In genomic region chr9:62341701-62342440, GRCm38 (mm10) we compare ENCODE assay signal across 8 mouse cellular contexts. TPM values are rescaled to one million over a fixed set of nuclear protein-coding genes. Genes with fewer than 3 reads are reported as not detected.
DNase-seq lines count a peak whose midpoint lies in the region; ATAC-seq and TF ChIP-seq lines count a peak whose summit lies in the region.

No protein-coding gene starts in this region.

- peaks cover 25% of the 10 kb centered on the region for H3K36me3 ChIP-seq in G1E (replicated peaks)
- H3K36me3 ChIP-seq in embryonic facial prominence, embryonic 10.5 days (replicated peaks), result peaks cover 4% of the 10 kb centered on the region; the same call in 1 of the 2 replicates
- H3K36me3 ChIP-seq in hindbrain, embryonic 14.5 days (replicated peaks; ENCODE audit: control insufficient read depth, insufficient read depth), result no peaks in the 10 kb centered on the region
- no peaks in the 10 kb centered on the region for H3K36me3 ChIP-seq in liver, postnatal 0 days (replicated peaks; ENCODE audit: insufficient read depth, low read length)

- H3K9me3 ChIP-seq in G1E (replicated peaks), result no peaks in the 10 kb centered on the region
- no peaks in the 10 kb centered on the region for H3K9me3 ChIP-seq in embryonic facial prominence, embryonic 10.5 days
- H3K9me3 ChIP-seq in hindbrain, embryonic 14.5 days (ENCODE audit: control insufficient read depth, low read length), result no peaks in the 10 kb centered on the region
- no peaks in the 10 kb centered on the region for H3K9me3 ChIP-seq in liver, postnatal 0 days (ENCODE audit: low read length)

- H3K27me3 ChIP-seq in G1E (ENCODE audit: insufficient read depth, low read length), result no peaks in the 10 kb centered on the region
- H3K27me3 ChIP-seq in embryonic facial prominence, embryonic 10.5 days (replicated peaks; ENCODE audit: low read depth, poor library complexity, severe bottlenecking), result no peaks in the 10 kb centered on the region
- no peaks in the 10 kb centered on the region for H3K27me3 ChIP-seq in hindbrain, embryonic 14.5 days (ENCODE audit: control insufficient read depth, insufficient read depth, low read length)
- no peaks in the 10 kb centered on the region for H3K27me3 ChIP-seq in liver, postnatal 0 days (ENCODE audit: insufficient read depth, low read length)

- H3K4me3 ChIP-seq in gastrocnemius, adult 2 months, result peak overlapping the region; percentile 96
- H3K4me3 ChIP-seq in G1E (ENCODE audit: low read depth, low read length), result peak overlapping the region; percentile 92
- H3K4me3 ChIP-seq in embryonic facial prominence, embryonic 10.5 days, result peak overlapping the region; percentile 95
- peak overlapping the region; percentile 81 for H3K4me3 ChIP-seq in hindbrain, embryonic 14.5 days (replicated peaks; ENCODE audit: low read length)
- H3K4me3 ChIP-seq in liver, postnatal 0 days (ENCODE audit: low read depth, low read length), result peak overlapping the region; percentile 63

- H3K4me2 ChIP-seq in hindbrain, embryonic 14.5 days (replicated peaks), result peak overlapping the region; percentile 76
- peak overlapping the region; percentile 95 for H3K4me2 ChIP-seq in liver, postnatal 0 days (ENCODE audit: low read depth, low read length)

- peaks cover 38% of the 10 kb centered on the region for H3K4me1 ChIP-seq in G1E (ENCODE audit: insufficient read depth, low read depth, low read length)
- peaks cover 41% of the 10 kb centered on the region for H3K4me1 ChIP-seq in embryonic facial prominence, embryonic 10.5 days
- H3K4me1 ChIP-seq in hindbrain, embryonic 14.5 days (replicated peaks; ENCODE audit: control insufficient read depth, insufficient read depth, low read length), result peaks cover 31% of the 10 kb centered on the region
- H3K4me1 ChIP-seq in liver, postnatal 0 days (ENCODE audit: insufficient read depth), result peaks cover 21% of the 10 kb centered on the region

- WGBS in embryonic facial prominence, embryonic 10.5 days, result under 1% methylated on average over 53 of the region's 54 CpGs
- under 1% methylated on average over 53 of the region's 54 CpGs for WGBS in hindbrain, embryonic 14.5 days
- WGBS in liver, postnatal 0 days (ENCODE audit: insufficient replicate concordance), result under 1% methylated on average over 53 of the region's 54 CpGs

- peak overlapping the region; percentile 97 for H3K9ac ChIP-seq in hindbrain, embryonic 14.5 days
- H3K9ac ChIP-seq in liver, postnatal 0 days (replicated peaks), result peak overlapping the region; percentile 91

- no peak for TF ChIP-seq CTCF in gastrocnemius, adult 2 months (IDR thresholded peaks at IDR 0.05)
- TF ChIP-seq CTCF in G1E (IDR thresholded peaks at IDR 0.05; ENCODE audit: low read depth, low read length), result no peak
- no peak for TF ChIP-seq CTCF in liver, postnatal 0 days (IDR thresholded peaks at IDR 0.05; ENCODE audit: low read depth)

- TF ChIP-seq EP300 in liver, postnatal 0 days (IDR thresholded peaks at IDR 0.05; ENCODE audit: low read depth), result no peak

- ATAC-seq in G1E (ENCODE audit: extremely low read depth, insufficient number of reproducible peaks, low FRiP score, poor library complexity, severe bottlenecking), result no peak
- ATAC-seq in hindbrain, embryonic 14.5 days (ENCODE audit: low FRiP score), result no peak
- no peak for ATAC-seq in liver, postnatal 0 days

- intact Hi-C loops in gastrocnemius, adult 2 months (cut with DNase I), result loop anchor here (2.0 kb wide), 1 partner anchor 31 kb away; no protein-coding TSS in a partner anchor
- intact Hi-C loops in gastrocnemius, postnatal 36 days (cut with DNase I), result no loop called here

- H3K27ac ChIP-seq in gastrocnemius, adult 2 months, result peak overlapping the region; percentile 95
- H3K27ac ChIP-seq in embryonic facial prominence, embryonic 10.5 days (replicated peaks), result peak overlapping the region; percentile 100
- H3K27ac ChIP-seq in hindbrain, embryonic 14.5 days, result peak overlapping the region; percentile 99
- peak overlapping the region; percentile 99 for H3K27ac ChIP-seq in liver, postnatal 0 days (ENCODE audit: low read depth)

- peak; percentile 51 for DNase-seq in gastrocnemius, adult 2 months
- no peak for DNase-seq in gastrocnemius, postnatal 36 days
- DNase-seq in G1E (ENCODE audit: low spot score), result no peak
- DNase-seq in embryonic facial prominence, embryonic 10.5 days (ENCODE audit: low spot score), result peak; percentile 69
- peak; percentile 50 for DNase-seq in hindbrain, embryonic 14.5 days (ENCODE audit: low spot score)
- DNase-seq in liver, postnatal 0 days, result peak; percentile 50
- DNase-seq in right cerebral cortex, postnatal 10 days (ENCODE audit: low spot score in 2 of 2), result peak; percentile 56 to 61
- DNase-seq in urinary bladder, adult 2 months (ENCODE audit: low spot score), result no peak

RNA-seq across cellular contexts. Expression of gene Anp32a, which starts 0.8 kb away (rescaled TPM):
- 10 to 100 TPM; 62.8 to 88.2 TPM for total RNA-seq in gastrocnemius, adult 2 months (2021)
- total RNA-seq in gastrocnemius, postnatal 36 days (2021), result 10 to 100 TPM; 60.8 to 62.9 TPM
- total RNA-seq in G1E (2014; fragmentation: Nextera tagmentation) (565 and 646 TPM in 2 replicates), G1E (2017) (481 and 765 TPM in 2 replicates)
- 246 and 734 TPM in 2 replicates for polyA plus RNA-seq in G1E (2012)
- 208 and 232 TPM in 2 replicates for polyA plus RNA-seq in embryonic facial prominence, embryonic 10.5 days (2016; fragmentation: Nextera tagmentation; extraction: Ambion mirVana)
- polyA plus RNA-seq in hindbrain, embryonic 14.5 days (2014; fragmentation: Nextera tagmentation; extraction: Ambion mirVana), result 73.0 and 85.4 TPM in 2 replicates
- polyA plus RNA-seq in liver, postnatal 0 days (2015; fragmentation: Nextera tagmentation; extraction: Ambion mirVana), result 54.5 and 60.4 TPM in 2 replicates
- 171 and 244 TPM in 2 replicates for polyA plus RNA-seq in urinary bladder, adult 2 months (2012; rRNA removed)

RNA-seq across cellular contexts. Expression of gene Spesp1, which starts 59.9 kb away (rescaled TPM):
- not detected for total RNA-seq in gastrocnemius, adult 2 months (2021)
- total RNA-seq in gastrocnemius, postnatal 36 days (2021), result not detected
- total RNA-seq in G1E (2014; fragmentation: Nextera tagmentation) (not detected in 2 replicates), G1E (2017) (0.06 and 0.22 TPM in 2 replicates)
- polyA plus RNA-seq in G1E (2012), result not detected in 2 replicates
- polyA plus RNA-seq in embryonic facial prominence, embryonic 10.5 days (2016; fragmentation: Nextera tagmentation; extraction: Ambion mirVana), result not detected in 2 replicates
- polyA plus RNA-seq in hindbrain, embryonic 14.5 days (2014; fragmentation: Nextera tagmentation; extraction: Ambion mirVana), result not detected in 2 replicates
- polyA plus RNA-seq in liver, postnatal 0 days (2015; fragmentation: Nextera tagmentation; extraction: Ambion mirVana), result not detected in 2 replicates
- not detected in 2 replicates for polyA plus RNA-seq in urinary bladder, adult 2 months (2012; rRNA removed)

Comparison
In these comparisons a context has a peak if more than half of its experiments do, and no peak if none do; other contexts are left out.
1. DNase-seq: peak in gastrocnemius, adult 2 months (single experiment), embryonic facial prominence, embryonic 10.5 days (single experiment), hindbrain, embryonic 14.5 days (single experiment), liver, postnatal 0 days (single experiment) and right cerebral cortex, postnatal 10 days (2 of 2); none in gastrocnemius, postnatal 36 days (0 of 2), G1E (single experiment) and urinary bladder, adult 2 months (single experiment).
2. Peak in every context shown above with its lines, with median percentiles within 50 percentile points of each other: H3K27ac ChIP-seq and H3K4me3 ChIP-seq.